Mouse (Mus musculus) cerebellum, postnatal 10 days (tissue): ENCODE results near the gene Neb.

Experiments
- DNase-seq, 2 experiments: peaks; one replicate each; pipeline ENCODE4 v3.0.0; 2021; ENCODE audit warnings: mixed read lengths in 2 of 2

Neb gene

DNA sequence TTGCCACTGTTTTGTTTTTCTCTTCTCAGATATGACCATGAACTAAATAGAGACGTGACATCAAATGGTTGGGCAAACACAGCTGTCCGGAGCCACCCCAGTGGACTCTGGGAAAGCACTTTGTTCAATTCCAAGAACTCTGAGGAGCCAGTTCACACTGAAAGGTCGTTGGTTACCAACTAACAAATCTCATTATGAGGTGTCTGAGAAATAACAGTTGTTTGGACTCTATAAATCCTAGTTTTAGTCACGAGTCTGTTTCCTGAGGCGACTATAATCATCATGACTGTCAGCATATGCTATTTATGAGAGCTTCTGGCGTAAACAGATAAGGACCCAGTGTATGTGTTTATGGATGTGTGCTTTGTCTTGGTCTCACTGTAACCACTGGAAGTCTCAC lies 5.8 kb downstream of the Neb start:
- no peak for DNase-seq

- DNase-seq: no peak
Observed at GRCm38 (mm10) chr2:52372080-52372479, 6.2 kb downstream of the Neb start.

GRCm38 (mm10) chr2:52371066-52371465 lies 7.2 kb downstream of the Neb start:
- peak; percentile 70 to 76 for DNase-seq

- DNase-seq: no peak
Observed at GRCm38 (mm10) chr2:52369622-52370021, 8.7 kb downstream of the Neb start.

DNA sequence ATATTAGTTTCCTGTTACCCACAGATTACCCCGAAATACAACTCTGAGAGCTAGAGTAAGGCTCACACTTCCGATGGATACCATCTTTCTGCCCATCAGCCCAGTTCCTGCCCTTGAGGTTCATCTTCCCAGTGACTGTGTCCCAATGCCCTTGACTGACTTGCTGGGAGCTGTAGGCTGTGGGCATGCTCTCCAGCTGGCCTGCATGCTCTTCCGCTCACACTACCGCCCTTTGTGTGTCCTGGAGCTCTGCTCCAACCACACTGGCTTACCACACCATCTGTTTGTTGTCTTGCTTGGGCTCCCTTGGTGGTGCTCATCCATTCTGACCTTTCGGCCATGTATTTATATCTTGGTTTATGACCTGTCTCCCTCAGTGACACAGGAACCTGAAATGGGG lies 10.6 kb downstream of the Neb start:
- no peak for DNase-seq

DNA sequence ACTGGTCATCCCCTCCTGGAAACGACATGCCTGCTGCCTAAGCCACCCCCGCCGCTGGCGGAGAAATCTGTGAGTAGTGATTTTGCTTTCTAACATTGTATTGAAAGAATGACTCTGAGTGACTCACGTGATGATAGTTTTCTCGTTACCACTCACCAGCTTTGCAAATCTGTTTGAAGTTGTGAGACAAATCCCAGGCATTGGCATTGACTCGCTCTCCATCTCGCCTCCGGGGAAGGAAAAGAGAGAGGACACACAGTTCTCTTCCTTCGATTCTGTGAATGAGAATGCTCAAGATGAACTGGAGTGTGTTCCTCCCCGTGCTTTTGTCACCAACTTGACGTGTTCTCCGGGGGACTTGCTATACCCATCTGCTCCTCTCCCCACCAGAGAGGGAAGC lies 11.0 kb downstream of the Neb start:
- no peak for DNase-seq

DNA sequence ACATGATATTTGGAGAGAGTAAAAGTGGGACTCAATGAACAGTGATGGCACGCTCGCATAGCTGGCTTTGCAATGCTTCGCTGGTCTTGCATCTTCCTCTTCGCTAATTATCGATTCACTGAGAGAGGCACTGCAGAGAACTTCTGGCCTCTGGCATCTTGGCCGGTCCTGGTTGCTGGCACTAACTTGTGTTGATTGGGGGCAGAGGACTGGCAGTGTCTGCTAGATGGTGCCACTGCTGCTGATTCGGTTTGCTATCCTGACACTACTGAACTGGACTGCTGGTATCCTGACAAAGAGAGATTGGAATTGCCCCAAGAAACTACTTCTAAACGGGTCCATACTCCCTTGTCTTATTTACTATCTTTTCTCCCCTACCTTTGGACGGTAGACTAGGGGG lies 17.2 kb downstream of the Neb start:
- DNase-seq: peak; percentile 6 to 25

GRCm38 (mm10) chr2:52359722-52360121 lies 18.6 kb downstream of the Neb start:
- DNase-seq: no peak

- DNase-seq: no peak
Observed at GRCm38 (mm10) chr2:52358156-52358555, 20.1 kb downstream of the Neb start.

DNA sequence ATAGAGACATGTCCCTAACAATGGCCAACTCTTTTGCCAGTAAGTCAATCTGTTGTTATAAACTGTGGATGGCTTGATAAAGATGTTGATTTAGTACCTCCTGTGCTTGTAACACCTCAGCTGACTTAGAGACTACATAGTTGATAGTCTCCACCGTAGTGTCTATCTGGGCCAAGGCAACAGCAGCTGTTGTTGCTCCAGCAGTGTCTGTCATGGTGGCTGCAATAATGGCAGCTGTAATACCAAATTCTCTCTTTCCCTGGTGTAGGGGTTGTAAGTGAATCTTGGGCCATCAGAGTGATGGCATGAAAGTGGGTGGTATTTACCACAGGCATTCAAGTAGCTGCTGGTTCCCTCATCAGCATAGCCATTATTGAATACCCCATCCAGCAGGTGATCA lies 27.2 kb downstream of the Neb start:
- DNase-seq: no peak

DNA sequence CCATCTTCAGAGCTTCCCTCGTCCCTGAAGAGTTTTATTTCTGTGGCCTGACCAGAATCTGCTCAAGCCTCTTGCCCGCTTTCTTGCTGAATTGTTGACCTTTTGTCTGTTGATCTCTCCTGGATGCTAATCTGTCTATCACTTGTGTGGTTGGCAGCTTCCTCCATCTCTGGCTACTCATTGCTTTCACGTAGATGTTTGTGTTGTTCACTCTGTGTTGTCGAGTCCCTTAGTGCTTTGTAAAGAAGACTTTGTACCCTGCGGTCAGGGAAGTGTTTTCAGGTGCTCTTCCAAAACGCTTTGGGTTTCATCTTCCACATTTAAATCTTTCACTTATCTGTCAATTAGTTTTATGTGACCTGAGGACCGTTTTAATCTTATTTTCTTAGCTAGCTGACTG lies 37.3 kb downstream of the Neb start:
- no peak for DNase-seq

DNA sequence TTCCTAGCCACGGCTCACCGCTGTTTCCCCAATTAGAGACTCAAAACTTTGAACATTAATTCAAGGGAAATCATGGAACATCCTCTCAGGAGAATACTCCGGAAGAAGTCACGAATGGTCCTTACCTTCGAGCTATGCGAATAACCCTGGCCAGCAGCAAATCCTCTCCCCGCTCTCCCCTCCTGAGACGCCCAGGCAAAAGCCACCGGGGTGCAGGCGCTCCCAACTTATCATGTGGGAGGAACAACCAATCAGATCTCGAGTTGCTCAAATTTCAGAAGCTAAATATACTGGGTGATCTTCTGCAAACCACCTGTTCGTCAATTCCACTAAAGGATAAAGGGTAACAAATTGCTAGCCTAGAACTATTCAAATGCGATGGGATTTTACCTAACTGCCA lies 42.7 kb downstream of the Neb start:
- DNase-seq: no peak

GRCm38 (mm10) chr2:52335087-52335486 lies 43.2 kb downstream of the Neb start:
- DNase-seq: no peak

GRCm38 (mm10) chr2:52333535-52333934 lies 44.7 kb downstream of the Neb start:
- no peak for DNase-seq

DNA sequence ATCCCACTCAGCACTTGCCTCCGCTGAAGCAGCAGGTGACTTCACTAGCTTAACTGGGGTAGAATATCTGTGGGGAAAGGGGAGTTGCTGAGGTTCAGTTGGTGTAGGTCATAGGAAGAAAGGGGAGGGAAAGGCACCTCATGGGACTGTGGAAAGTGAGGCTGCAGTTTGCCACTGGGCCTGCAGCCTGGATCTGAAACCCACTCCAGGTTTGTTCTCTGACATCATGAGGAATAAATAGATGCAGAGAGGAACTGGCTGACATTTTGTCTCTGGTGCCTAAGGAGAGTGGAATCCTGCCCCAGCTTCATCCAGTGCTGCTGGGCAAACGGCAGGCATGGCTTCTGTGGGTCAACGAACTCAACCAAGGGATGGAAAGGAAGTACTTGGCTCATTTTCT lies 46.5 kb downstream of the Neb start:
- DNase-seq: no peak

- no peak for DNase-seq
Observed at GRCm38 (mm10) chr2:52327244-52327815, 50.9 kb downstream of the Neb start.

- DNase-seq: no peak
Observed at GRCm38 (mm10) chr2:52321866-52322265, 56.4 kb downstream of the Neb start.

DNA sequence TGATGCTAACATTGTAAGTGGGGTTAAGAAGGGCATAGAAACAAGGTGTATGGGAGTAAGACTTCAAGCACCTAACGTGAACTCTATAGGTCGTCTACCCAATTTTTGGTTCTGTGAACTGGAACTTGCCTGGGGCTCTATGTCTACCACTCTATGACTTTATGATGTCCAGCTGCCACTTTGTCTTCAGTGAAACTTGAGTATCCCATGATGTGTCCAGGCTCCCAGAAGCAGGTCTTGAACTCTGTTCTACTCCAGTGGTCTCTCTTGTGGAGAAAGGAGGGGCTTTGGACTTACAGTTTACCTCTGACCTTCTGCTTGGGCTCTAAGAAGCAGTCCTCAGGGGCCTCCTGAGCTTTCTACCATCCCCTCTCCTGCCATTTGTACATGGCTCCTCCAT lies 58.1 kb downstream of the Neb start:
- no peak for DNase-seq

GRCm38 (mm10) chr2:52319020-52319567 lies 59.2 kb downstream of the Neb start:
- no peak for DNase-seq

- DNase-seq: no peak
Observed at GRCm38 (mm10) chr2:52317471-52317870, 60.8 kb downstream of the Neb start.

DNA sequence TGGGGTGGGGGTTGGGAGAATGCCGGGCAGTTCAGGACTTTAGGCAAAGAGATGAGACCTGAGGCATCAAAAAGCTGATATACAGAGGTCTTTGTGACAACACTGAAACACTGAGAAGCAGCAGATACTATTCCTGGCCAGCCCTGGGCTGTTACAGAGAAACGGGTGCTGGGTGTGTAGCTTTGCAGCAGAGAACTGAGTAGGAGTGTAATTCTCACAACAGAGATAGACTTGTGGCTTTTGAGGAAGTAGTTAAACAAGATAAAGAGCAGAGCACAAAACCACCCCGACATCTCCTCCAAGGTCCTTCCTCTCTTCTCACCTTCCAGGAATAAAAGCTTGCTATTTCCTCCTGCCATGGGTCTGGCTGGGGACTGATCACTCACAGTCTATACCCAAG lies 62.5 kb downstream of the Neb start:
- DNase-seq: no peak

DNA sequence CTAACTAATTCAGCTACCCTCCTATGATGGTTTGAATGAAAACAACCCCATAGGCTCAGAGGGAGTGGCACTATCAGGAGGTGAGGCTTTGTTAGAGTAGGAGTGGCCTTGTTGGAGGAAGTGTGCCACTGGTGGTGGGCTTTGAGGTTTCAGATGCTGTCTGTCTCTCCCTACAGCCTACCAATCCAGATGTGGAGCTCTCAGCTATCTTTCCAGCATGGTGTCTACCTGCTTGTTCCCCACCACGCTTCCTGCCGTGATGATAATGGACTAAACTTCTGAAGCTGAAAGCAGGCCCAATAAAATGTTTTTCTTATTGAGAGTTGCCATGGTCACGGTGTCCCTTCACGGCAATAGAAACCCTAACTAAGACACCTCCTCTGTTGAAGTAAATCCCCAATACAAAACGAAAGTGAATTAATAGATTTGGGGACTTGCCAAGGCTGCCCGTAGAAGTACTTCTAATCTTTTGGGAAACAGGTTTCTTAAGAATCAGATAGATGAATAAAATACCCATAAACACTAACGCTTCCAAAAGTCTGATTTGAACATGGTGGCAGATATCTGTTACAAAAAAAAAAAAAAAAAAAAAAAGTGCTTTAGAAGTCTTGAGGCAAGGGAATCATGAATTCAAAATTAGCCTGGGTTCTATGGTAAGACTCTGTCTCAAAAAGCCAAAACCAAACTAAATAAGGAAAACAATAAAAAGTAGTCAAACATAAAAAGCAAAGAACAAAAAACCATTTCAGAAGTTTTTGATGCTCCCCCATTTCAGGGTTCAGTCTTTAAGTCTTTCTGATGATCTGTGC lies 63.1 kb downstream of the Neb start:
- DNase-seq: no peak

- DNase-seq: no peak
Observed at GRCm38 (mm10) chr2:52310757-52311156, 67.5 kb downstream of the Neb start.

- DNase-seq: no peak
Observed at GRCm38 (mm10) chr2:52306635-52307034, 71.6 kb downstream of the Neb start.

DNA sequence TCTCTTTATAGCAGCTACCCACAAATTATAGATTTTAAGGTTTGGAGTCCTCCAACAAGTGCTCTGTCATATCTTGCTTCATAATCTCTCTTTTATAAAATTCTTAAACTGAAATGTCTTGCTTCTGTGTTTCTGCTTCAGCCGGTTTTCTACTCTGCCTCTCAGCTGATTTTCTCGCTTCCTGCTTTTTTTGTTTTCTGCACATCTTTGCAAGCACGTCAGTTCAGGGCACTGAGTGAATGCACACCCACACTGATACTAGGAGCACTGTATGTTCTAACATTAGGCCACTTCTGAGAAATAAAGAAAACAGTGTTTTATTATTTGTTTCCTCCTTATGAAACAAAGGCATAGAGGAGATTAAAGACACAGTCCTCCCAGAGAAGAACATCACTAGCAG lies 73.7 kb downstream of the Neb start:
- DNase-seq: no peak
